Mouse (Mus musculus) ES-Bruce4 (cell line): Measurements from ENCODE around the gene Tanc1.

Source experiments
- CTCF ChIP-seq: IDR thresholded peaks from one replicate; pipeline ENCODE4 v1.8.1; 2011; ENCODE audit warnings: low read depth, low read length
- POLR2A ChIP-seq: IDR thresholded peaks from one replicate; pipeline ENCODE4 v1.8.1; 2011; ENCODE audit warnings: low read length; ENCODE audit not compliant: insufficient read depth

GRCm38 (mm10) chr2:59672086-59672485 is 60.2 kb downstream of the Tanc1 start:
- TF ChIP-seq POLR2A, result no peak
- TF ChIP-seq CTCF, result no peak
